Mouse (Mus musculus) B cell, adult 62 days (primary cell): ENCODE results near the gene Olfr632. TPM values are rescaled to one million over a fixed set of nuclear protein-coding genes. Genes with fewer than 3 reads are reported as not detected.

Source experiments
- total RNA-seq: library from RNA; stranded (reverse); gene quantifications from 4 replicates; pipeline ENCODE4 v1.2.4, GENCODE M21; 2023

Olfr632 gene
- total RNA-seq = not detected in 4 replicates

GRCm38 (mm10) chr7:103934264-103934663, at the start of gene Olfr632:
Gene Olfr632 (plus strand): TSS chr7:103934347.

GRCm38 (mm10) chr7:103886152-103886551, 48.0 kb upstream of the Olfr632 start, which contains the start of gene Olfr66:
Gene Olfr66 (minus strand): TSS chr7:103886252.

GRCm38 (mm10) chr7:103894385-103894784, 39.8 kb upstream of the Olfr632 start, which contains the start of gene Olfr64:
Gene Olfr64 (minus strand): TSS chr7:103894485.

GRCm38 (mm10) chr7:103903187-103903586, 31.0 kb upstream of the Olfr632 start, which contains the start of gene Olfr65:
Gene Olfr65 (plus strand): TSS chr7:103903487.

GRCm38 (mm10) chr7:103928525-103928924, 5.6 kb upstream of the Olfr632 start, which contains the start of gene Olfr631:
Gene Olfr631 (plus strand): TSS chr7:103928825.

GRCm38 (mm10) chr7:103944137-103944536, 10.0 kb downstream of the Olfr632 start, which contains the start of gene Olfr633:
Gene Olfr633 (plus strand): TSS chr7:103944437.

GRCm38 (mm10) chr7:103970852-103971251, 36.7 kb downstream of the Olfr632 start, which contains the start of gene Olfr635:
Gene Olfr635 (plus strand): TSS chr7:103971152.

Other genes starting within 250 kb of the Olfr632 start
- not detected in 4 replicates for gene Olfr243, start 219.7 kb upstream of the Olfr632 start, total RNA-seq
- gene Olfr628, start 204.0 kb upstream of the Olfr632 start, total RNA-seq = not detected in 4 replicates
- not detected in 4 replicates for gene Olfr629, start 189.4 kb upstream of the Olfr632 start, total RNA-seq
- gene Olfr630, start 177.0 kb upstream of the Olfr632 start, total RNA-seq = not detected in 4 replicates
- gene Olfr69, start 162.8 kb upstream of the Olfr632 start, total RNA-seq = not detected in 4 replicates
- not detected in 4 replicates for gene Olfr68, start 154.6 kb upstream of the Olfr632 start, total RNA-seq
- gene Olfr67, start 142.5 kb upstream of the Olfr632 start, total RNA-seq = not detected in 4 replicates
- 4.4 to 21.0 TPM (median 14.7 TPM) in 4 replicates for gene Hbb-bt, start 120.4 kb upstream of the Olfr632 start, total RNA-seq
- 43.8 to 120 TPM (median 71.7 TPM) in 4 replicates for gene Hbb-bs, start 106.3 kb upstream of the Olfr632 start, total RNA-seq
- gene Hbb-bh2, start 93.8 kb upstream of the Olfr632 start, total RNA-seq = not detected in 4 replicates
- not detected in 4 replicates for gene Hbb-bh1, start 91.2 kb upstream of the Olfr632 start, total RNA-seq
- gene Hbb-y, start 81.1 kb upstream of the Olfr632 start, total RNA-seq = not detected in 4 replicates
- not detected in 4 replicates for gene Olfr66, start 48.1 kb upstream of the Olfr632 start, total RNA-seq
- not detected in 4 replicates for gene Olfr64, start 39.9 kb upstream of the Olfr632 start, total RNA-seq
- not detected in 4 replicates for gene Olfr65, start 30.9 kb upstream of the Olfr632 start, total RNA-seq
- gene Olfr631, start 5.5 kb upstream of the Olfr632 start, total RNA-seq = not detected in 4 replicates
- not detected in 4 replicates for gene Olfr633, start 10.1 kb downstream of the Olfr632 start, total RNA-seq
- gene Olfr635, start 36.8 kb downstream of the Olfr632 start, total RNA-seq = not detected in 4 replicates
- gene Olfr638, start 64.4 kb downstream of the Olfr632 start, total RNA-seq = not detected in 4 replicates
- 0.28 TPM in 1 of 4 replicates, not detected in the others for gene Olfr639, start 83.0 kb downstream of the Olfr632 start, total RNA-seq
- not detected in 4 replicates for gene Olfr640, start 91.2 kb downstream of the Olfr632 start, total RNA-seq
- gene Olfr641, start 101.1 kb downstream of the Olfr632 start, total RNA-seq = not detected in 4 replicates
- gene Olfr642, start 118.3 kb downstream of the Olfr632 start, total RNA-seq = not detected in 4 replicates
- gene 4930516K23Rik, start 127.1 kb downstream of the Olfr632 start, total RNA-seq = not detected in 4 replicates
- not detected in 4 replicates for gene Olfr644, start 137.5 kb downstream of the Olfr632 start, total RNA-seq
- gene Olfr645, start 151.1 kb downstream of the Olfr632 start, total RNA-seq = not detected in 4 replicates
- gene Olfr646, start 170.5 kb downstream of the Olfr632 start, total RNA-seq = 0.30 to 0.49 TPM (median 0.42 TPM) in 4 replicates
- gene Ubqln5, start 195.5 kb downstream of the Olfr632 start, total RNA-seq = not detected in 4 replicates
- not detected in 4 replicates for gene Olfr643, start 203.1 kb downstream of the Olfr632 start, total RNA-seq
- not detected in 4 replicates for gene Ubqln3, start 208.9 kb downstream of the Olfr632 start, total RNA-seq
- not detected in 4 replicates for gene Ubqlnl, start 216.2 kb downstream of the Olfr632 start, total RNA-seq
- gene Olfm5, start 230.5 kb downstream of the Olfr632 start, total RNA-seq = not detected in 4 replicates
- gene Olfr648, start 249.0 kb downstream of the Olfr632 start, total RNA-seq = not detected in 4 replicates